Mouse (Mus musculus) testis, adult 2 months (tissue): Measurements from ENCODE around the gene Sult2a8. TPM values are rescaled to one million over a fixed set of nuclear protein-coding genes. Genes with fewer than 3 reads are reported as not detected.
"Not testable (repeated sequence)": the region's sequence is repeated elsewhere in the genome, so short reads cannot be mapped to it uniquely, and the experiment has no call there.

Source experiments
- H3K27ac ChIP-seq: fragments of 200-500 bp; 2 replicates; pipeline ENCODE4 v1.5.1; 2012; ENCODE audit warnings: low read depth, low read length; ENCODE audit not compliant: control insufficient read depth, insufficient read depth
- H3K27me3 ChIP-seq: fragments of 200-500 bp; 2 replicates; pipeline ENCODE4 v1.6.1; 2012; ENCODE audit warnings: mild to moderate bottlenecking, low read length, moderate library complexity; ENCODE audit not compliant: control insufficient read depth, insufficient read depth
- H3K36me3 ChIP-seq: fragments of 200-500 bp; 2 replicates; pipeline ENCODE4 v1.6.1; 2012; ENCODE audit warnings: mild to moderate bottlenecking, low read length; ENCODE audit not compliant: control insufficient read depth, insufficient read depth
- H3K4me1 ChIP-seq: fragments of 200-500 bp; 2 replicates; pipeline ENCODE4 v1.6.1; 2012; ENCODE audit warnings: low read length; ENCODE audit not compliant: control insufficient read depth, insufficient read depth
- H3K4me3 ChIP-seq: fragments of 200-500 bp; 2 replicates; pipeline ENCODE4 v1.5.1; 2012; ENCODE audit warnings: low read depth, mild to moderate bottlenecking, low read length, moderate library complexity, mixed read lengths; ENCODE audit not compliant: control insufficient read depth
- CTCF ChIP-seq: fragments of 200-500 bp; IDR thresholded peaks from 2 replicates; pipeline ENCODE4 v1.5.1; 2012; ENCODE audit warnings: low read depth, mild to moderate bottlenecking, inconsistent platforms, low read length, moderate library complexity; ENCODE audit not compliant: control insufficient read depth, insufficient read depth, insufficient replicate concordance
- POLR2A ChIP-seq: fragments of 200-500 bp; IDR thresholded peaks from 2 replicates; pipeline ENCODE4 v1.6.1; 2012; ENCODE audit warnings: low read depth, mild to moderate bottlenecking, inconsistent platforms, low read length, moderate library complexity; ENCODE audit not compliant: control insufficient read depth
- polyA plus RNA-seq: library from polyadenylated mRNA; depleted of rRNA; stranded (reverse); fragments of >200 nt; gene quantifications from 2 replicates; pipeline ENCODE4 v1.2.3, GENCODE M21; 2012; rRNA removed

Sult2a8 gene
- polyA plus RNA-seq = not detected in 2 replicates

GRCm38 (mm10) chr7:14446534-14446933 is at the start of gene Sult2a8:
Gene Sult2a8 (minus strand): TSS chr7:14446769.
- Histone ChIP-seq H3K4me1 (no peaks in the 10 kb centered on the region), H3K4me3 (no peak within 1 kb of the TSS), H3K27me3 (no peaks in the 10 kb centered on the region), H3K36me3 (no peaks in the 10 kb centered on the region), H3K27ac (no peak within 1 kb of the TSS)
- TF ChIP-seq POLR2A (no peak), CTCF (no peak)

GRCm38 (mm10) chr7:14494130-14494529 is 47.6 kb upstream of the Sult2a8 start, which contains the start of gene Sult2a7:
Gene Sult2a7 (minus strand): TSS chr7:14494230.
- Histone ChIP-seq H3K27ac (no peak within 1 kb of the TSS), H3K4me3 (no peak within 1 kb of the TSS), H3K36me3 (no peaks in the 10 kb centered on the region), H3K27me3 (no peaks in the 10 kb centered on the region), H3K4me1 (no peaks in the 10 kb centered on the region)
- TF ChIP-seq CTCF (no peak), POLR2A (no peak)

DNA sequence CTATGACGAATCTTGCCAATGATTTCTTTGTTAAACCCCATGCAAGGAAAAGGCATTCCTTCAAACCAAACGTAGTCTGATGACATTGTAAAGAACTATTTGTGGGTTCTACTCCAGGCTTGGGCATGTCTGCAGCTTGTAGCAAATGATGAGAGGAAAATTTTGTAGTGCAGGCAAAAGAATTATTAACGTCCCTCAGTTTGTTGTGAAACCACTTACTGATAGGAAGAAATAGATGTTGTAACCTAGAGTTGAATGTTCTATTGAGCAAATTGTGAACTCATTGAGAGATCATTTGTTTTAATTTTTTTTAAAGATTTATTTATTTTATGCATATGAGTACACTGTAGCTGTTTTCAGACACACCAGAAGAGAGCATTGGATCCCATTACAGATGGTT is 46.3 kb upstream of the Sult2a8 start:
- no peaks in the 10 kb centered on the region for H3K27me3 ChIP-seq
- H3K36me3 ChIP-seq = no peaks in the 10 kb centered on the region
- H3K4me3 ChIP-seq = no peak overlapping the region
- H3K27ac ChIP-seq = no peak overlapping the region
- TF ChIP-seq CTCF = no peak
- no peak for TF ChIP-seq POLR2A
- no peaks in the 10 kb centered on the region for H3K4me1 ChIP-seq

DNA sequence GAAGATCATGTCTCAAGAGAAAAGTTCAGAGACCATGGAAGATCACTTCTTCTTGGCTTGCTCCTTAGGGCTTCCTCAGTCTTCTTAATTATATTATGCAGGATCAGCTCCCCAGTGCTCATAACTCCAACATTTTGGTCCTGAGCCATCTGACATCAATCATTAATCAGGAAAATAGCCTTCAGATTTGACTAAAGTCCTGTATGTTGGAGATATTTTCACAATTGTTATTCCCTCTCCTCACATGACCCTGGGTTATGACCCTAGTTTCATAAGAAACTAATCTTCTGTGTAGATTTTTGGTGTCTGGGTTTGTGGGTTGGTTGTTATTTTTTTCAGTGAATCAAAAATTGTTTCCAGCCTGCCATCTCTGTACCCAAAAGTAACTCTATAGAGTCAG is 7.0 kb downstream of the Sult2a8 start:
- no peaks in the 10 kb centered on the region for H3K27me3 ChIP-seq
- TF ChIP-seq CTCF (no peak), POLR2A (no peak)
- H3K27ac ChIP-seq = no peak overlapping the region
- H3K36me3 ChIP-seq = no peaks in the 10 kb centered on the region
- H3K4me3 ChIP-seq = no peak overlapping the region
- no peaks in the 10 kb centered on the region for H3K4me1 ChIP-seq

DNA sequence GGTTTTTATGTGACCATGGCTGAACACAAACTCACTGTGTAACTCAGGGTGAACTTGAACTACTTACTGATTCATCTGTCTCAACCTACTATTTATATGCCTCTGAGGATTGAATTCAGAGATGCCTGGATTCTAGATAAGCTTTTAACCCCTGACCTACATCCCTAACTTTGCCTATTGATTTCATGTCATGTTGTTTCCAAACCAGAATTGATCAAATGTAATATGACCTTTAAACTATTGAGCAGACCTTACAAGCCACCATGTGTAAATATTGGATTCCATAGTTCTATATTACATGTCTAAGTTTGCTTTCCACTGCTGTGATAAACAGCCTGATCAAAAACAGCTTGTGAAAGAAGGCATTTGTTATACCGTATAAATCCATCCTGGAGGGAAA is 8.1 kb downstream of the Sult2a8 start:
- H3K36me3 ChIP-seq = no peaks in the 10 kb centered on the region
- H3K4me1 ChIP-seq = no peaks in the 10 kb centered on the region
- no peaks in the 10 kb centered on the region for H3K27me3 ChIP-seq
- H3K4me3 ChIP-seq = no peak overlapping the region
- TF ChIP-seq CTCF (no peak), POLR2A (no peak)
- no peak overlapping the region for H3K27ac ChIP-seq

DNA sequence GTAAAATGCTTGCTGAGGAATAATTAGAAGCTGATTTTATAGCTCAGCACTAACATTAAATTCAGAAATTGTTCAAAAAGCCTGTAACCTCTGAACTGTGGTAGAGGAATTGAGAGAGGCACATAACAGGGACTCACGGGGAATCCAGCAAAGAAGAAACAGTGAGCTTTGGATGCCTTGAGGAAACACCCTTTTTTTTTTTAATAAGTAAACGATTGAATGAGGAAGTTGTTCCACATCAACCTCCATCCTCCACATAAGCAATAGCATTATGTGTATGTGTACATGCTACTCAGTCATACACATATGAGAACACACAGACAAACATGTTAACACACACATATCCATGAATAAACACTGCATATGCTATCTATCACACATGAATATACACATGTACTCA is 8.5 kb downstream of the Sult2a8 start:
- TF ChIP-seq POLR2A = no peak
- no peak for TF ChIP-seq CTCF
- Histone ChIP-seq H3K27ac (no peak overlapping the region), H3K36me3 (no peaks in the 10 kb centered on the region), H3K27me3 (no peaks in the 10 kb centered on the region), H3K4me3 (no peak overlapping the region), H3K4me1 (no peaks in the 10 kb centered on the region)

DNA sequence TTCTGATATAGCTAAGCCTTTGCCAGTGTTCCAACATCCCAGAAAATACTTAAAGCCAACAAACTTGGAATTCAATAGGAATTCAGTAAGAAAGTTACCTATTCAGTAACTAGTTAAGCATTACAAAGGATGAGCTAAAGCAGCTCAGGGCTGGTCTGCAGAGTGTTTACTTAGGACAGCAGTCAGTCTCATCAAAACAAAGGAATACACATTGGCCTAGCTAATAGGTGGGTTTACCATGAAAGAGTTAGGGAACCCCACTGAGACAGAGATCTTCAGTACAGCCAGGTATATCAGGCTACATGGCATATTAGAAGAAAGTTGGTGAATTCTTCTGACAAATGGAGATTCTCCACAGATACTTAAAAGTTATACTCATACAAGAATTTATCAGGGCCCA is 47.2 kb downstream of the Sult2a8 start:
- not testable (repeated sequence) for H3K27me3 ChIP-seq, H3K36me3 ChIP-seq, H3K4me3 ChIP-seq, H3K4me1 ChIP-seq, H3K27ac ChIP-seq

- H3K27me3 ChIP-seq = no peaks in the 10 kb centered on the region
- no peaks in the 10 kb centered on the region for H3K4me1 ChIP-seq
- no peak overlapping the region for H3K4me3 ChIP-seq
- H3K27ac ChIP-seq = no peak overlapping the region
- TF ChIP-seq POLR2A = no peak
- TF ChIP-seq CTCF = no peak
- H3K36me3 ChIP-seq = no peaks in the 10 kb centered on the region
Observed at GRCm38 (mm10) chr7:14396462-14396861, 50.1 kb downstream of the Sult2a8 start.

Other genes with a start within 250 kb of the Sult2a8 start
- gene Sult2a6, start 191.9 kb downstream of the Sult2a8 start, polyA plus RNA-seq = not detected in 2 replicates
- not detected in 2 replicates for gene Obox8, start 113.2 kb downstream of the Sult2a8 start, polyA plus RNA-seq
- 0.42 and 0.49 TPM in 2 replicates for gene Sult2a7, start 47.5 kb upstream of the Sult2a8 start, polyA plus RNA-seq
- gene Vmn1r90, start 116.7 kb upstream of the Sult2a8 start, polyA plus RNA-seq = 0.07 TPM in 2 replicates
- 0.07 TPM in 1 of 2 replicates, not detected in the other for gene Obox7, start 212.7 kb upstream of the Sult2a8 start, polyA plus RNA-seq